Mouse (Mus musculus): Measurements from ENCODE around the gene Sort1.

Sort1 gene

DNA sequence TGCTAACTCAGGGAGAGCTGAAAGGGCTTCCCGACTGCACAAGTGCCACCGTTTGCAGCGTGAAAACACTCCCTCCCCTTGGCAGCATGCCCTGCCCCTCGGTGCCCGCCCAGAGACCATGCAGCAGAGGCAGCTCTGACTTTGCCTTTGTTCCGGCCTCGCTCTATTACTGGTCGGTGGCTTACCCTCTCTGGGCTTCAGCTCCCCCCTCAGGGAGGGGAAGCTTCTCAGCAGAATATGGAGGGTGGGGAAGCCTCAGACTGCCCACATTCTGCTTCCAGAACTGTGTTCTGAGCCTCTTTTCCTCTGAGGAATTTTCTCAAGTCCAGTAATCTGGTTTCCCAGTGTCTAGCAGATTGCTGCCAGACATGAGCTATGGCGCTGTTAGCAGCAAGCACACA lies 44.6 kb downstream of the Sort1 start:
- DNase-seq, result no peak

DNA sequence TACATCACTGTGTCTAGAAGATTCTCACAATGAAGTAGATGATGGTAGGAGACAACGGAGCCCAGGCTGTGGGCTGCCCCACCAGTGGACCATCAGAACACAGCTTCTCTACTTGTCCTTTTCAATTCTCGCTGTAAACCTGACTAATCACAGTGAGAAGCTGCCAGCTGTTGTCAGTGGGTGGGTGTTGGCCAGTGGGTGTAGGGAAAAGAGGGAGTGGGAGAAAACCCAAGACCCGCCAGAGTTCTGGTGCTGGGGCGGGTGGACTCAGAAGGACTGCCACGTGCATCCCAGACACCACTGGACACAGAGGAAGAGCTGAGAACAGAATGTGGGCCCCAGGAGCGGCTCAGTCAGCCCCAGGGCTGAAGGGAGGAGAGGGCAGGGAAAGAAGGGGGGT lies 46.9 kb downstream of the Sort1 start:
- no peak for DNase-seq

DNA sequence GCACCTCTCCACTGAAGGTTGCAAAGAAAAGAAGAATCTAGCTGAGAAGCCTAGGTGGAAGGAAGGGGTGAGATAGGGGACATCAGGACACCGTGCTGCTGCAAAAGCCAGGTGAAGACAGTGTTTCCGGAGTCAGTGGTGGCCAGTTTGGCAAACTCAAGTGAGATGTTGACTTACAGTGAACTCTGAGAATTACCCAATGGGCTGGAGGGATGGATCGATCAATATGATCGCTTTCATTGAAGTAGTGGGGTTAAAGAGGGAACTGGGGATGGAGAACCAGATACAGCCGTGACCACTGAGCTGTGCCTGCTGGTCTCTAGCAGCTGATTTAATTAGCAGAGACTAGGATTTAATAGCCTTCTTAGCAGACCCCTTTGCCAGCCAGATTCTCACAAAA lies 53.0 kb downstream of the Sort1 start:
- DNase-seq, result no peak

DNA sequence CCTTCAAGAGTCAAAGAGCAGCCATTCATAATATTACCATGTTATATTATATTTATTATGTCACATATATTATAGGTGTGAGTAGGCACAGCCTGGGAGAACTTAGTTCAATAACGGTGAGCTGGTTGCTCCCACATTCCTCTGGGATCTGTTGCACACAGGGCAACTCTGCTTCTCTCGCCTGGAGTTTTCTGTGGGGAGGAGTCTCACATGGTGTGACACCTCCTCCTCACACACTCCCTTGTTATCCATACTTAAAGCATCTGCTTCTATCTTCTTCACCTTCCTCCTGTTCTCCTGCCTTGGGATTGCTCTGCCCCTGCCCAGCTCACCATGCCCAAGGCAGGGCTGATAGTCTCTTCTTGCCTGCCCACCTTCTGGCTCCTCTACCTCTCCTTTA lies 57.2 kb downstream of the Sort1 start:
- DNase-seq, result no peak

DNA sequence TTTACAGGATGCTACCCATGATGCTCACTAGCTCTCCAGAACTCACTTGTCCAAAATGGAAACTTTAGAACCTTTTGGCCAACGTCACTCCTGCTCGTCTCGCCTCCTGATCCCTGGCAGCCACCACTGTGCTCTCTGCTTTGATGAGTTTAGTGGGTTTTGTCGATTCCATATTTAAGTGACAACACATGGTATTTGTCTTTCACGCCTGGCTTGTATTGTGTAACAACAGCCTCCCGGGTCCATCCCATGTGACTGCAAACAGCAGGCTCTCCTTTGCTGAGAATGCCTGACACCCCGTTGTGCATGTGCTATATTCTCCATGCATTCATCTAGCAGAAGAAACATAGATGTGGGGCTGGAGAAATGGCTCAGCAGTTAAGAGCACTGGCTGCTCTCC lies 58.3 kb downstream of the Sort1 start:
- no peak for DNase-seq

DNA sequence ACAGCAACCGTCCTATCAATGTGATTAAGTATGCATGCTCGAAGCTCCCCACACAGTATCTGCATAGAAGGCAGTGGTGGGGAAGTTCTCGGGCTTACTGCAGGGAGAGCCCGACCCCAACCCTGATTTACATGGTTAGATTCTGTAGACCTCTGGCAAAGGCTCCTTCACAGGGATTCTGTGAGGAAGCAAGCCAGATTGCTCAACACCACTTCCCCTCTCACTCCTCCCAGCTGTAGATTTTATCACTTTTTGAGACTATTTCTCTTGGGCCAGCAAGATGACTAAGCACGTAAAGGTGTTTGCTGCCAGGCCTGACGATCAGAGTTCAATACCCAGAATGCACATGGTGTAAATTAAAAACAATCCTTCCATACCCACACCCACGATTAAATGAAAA lies 62.0 kb downstream of the Sort1 start:
- no peak for DNase-seq

DNA sequence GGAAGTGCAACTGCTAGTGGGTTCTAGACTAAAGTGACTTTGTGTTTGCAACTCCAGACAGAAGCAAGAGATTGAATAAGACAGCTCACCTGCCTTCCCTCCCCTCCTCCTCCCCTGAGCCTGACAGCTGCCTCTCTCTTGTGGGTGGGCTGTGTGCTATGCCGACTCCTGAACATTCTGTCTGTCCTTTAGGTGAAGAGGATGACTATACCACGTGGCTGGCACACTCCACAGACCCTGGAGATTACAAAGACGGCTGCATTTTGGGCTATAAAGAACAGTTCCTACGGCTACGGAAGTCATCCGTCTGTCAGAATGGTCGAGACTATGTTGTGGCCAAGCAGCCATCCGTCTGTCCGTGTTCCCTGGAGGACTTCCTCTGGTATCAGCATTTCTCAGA lies 64.5 kb downstream of the Sort1 start:
- DNase-seq, result no peak

DNA sequence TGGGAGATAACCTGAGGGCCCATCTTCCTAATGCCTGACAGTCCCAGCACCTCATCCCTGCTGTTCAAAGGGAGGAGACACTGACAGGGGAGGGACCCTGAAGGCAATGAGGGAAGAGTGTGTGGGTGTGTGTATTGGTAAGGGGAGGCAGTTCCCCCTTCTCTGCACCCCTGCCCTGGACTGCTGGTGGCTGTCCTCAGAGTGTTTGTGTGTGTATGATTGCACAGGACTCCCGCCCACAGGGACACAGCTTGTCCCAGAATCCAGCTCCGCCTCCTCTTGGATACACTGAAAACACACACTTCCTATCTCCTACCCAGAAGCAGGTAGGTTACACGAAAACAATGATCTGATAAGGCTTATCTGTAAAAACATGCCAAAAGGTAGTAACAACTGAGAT lies 71.4 kb downstream of the Sort1 start:
- no peak for DNase-seq

DNA sequence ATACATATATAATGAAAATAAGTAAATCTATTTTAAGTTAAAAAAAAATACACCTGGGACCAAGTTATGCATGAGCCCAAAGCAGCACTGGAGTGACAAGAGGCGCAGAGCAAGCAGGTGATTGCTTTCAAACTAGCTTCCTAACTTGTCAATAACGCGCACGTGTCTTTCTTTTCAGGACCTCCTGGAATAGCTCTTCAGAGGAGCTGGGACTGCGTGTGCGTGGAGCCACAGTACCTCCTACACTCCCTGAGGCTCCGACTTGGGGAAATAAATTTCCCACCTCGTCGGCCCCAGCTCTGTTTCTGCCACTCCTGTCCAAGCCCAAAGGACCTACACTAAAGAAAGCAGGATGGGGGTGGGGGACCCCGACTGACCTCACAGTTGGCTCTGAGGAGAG lies 73.2 kb downstream of the Sort1 start:
- DNase-seq, result no peak

DNA sequence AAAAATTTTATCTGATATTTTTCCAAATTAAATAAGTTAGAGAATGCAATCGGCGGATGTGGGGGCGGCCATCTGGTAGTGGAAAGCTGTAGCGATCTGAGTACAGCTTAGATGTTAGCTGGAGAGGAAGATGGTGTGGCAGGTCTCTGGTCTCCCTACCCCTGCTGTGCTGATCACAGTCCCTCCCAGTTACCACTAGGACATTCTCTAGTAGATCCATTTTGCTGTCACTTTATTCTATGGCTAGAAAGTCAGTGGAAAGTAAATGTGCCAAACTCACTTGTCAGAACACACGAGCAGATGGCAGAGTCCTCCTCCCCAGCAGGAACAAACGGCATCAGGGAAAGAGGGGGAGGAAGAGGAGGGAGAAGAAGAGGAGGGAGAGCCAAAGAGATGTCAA lies 74.6 kb downstream of the Sort1 start:
- no peak for DNase-seq

DNA sequence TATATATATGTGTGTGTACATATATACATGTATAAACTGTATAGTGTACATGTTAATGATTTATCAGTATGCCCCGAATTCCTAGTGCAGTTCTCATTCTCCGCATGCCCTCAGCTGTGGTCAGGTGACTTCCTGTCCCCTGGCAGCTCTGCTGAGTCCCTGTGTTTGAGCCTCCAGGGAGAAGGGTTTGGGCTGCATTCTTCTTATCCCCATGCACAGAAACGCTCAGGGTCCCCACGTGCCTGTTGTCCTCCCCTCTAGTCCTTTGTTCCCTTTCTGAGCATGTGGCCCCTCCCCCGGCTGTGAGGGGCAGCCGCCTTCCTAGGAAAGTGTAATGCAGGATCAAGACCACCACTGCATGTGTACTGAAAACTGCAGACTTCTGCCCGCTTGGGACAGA lies 77.0 kb downstream of the Sort1 start:
- peak; percentile 74 for DNase-seq

DNA sequence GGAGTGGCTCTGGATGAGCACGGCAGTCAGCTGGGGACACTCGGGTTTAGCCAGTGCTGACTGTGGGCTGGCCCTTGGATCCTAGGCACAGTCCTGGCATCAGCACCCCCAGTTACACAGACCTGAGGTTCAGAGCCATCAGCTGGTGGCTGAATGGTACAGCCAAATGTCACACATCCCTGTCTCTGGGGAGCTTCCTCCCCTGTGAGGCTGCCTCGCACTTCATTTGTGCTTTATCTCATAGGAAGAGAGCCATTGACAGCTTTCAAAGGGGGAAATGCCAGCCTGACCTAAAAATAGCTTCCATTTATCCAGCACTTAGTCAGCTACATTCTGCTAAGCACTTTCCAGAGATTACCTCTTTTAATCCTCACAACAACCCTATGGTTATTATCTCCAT lies 79.7 kb downstream of the Sort1 start:
- DNase-seq, result no peak

DNA sequence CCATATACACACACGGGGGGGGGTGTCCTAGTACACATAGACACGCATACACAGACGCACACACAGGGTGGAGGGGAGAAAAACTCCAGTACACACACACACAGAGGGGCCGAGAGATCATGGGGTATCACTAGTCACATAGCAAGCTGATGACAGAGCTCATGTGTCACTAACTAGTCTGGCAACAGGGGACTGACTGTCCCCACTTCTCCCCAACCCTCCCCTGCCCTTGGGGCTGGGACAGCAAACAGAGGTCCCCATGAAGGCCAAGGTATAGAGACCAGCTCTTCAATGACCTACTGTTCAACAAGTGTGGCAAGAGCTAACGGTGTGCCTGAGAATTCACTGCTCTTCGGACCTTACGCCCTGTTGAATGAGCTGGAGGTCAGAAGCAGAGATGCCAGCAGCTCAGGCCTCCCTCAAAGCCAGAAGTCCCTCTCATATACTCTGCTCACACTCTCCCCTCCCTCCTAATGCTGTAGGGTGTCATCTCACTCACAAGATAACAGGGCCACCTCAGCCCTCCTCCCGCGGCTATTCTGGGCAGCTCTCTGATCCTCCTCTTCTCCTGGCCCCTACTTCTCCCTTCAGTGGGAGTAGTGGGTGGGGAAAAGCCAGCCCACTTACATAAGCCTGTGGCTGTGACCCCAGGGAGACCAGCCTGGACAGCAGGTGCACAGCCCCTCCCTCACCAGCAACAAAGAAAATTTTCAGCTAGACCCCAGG lies 80.6 kb downstream of the Sort1 start, which contains the start of gene Mybphl:
Mybphl (plus strand) TSS at position 642 of the 726 bp plus-strand sequence.
- DNase-seq, result no peak

DNA sequence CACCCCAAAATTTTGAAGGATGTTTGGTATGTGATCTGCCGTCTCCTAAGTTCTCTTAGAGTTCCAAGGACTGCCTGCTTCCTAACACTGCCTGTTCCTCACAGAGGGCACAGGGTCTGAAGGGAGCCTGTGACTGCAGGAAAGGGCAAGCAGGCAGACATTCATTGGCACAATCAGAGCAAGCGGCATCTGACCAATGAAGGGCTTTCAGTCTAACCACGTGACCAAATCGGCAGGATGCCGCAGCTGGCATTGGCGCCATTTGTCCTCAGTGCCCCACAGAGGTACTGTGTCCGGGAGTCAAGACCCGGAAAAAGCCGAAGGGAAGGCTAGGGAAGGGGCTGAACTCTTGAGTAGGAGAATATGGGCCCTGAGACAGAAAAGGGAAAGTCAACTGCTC lies 83.3 kb downstream of the Sort1 start:
- peak; percentile 41 for DNase-seq

DNA sequence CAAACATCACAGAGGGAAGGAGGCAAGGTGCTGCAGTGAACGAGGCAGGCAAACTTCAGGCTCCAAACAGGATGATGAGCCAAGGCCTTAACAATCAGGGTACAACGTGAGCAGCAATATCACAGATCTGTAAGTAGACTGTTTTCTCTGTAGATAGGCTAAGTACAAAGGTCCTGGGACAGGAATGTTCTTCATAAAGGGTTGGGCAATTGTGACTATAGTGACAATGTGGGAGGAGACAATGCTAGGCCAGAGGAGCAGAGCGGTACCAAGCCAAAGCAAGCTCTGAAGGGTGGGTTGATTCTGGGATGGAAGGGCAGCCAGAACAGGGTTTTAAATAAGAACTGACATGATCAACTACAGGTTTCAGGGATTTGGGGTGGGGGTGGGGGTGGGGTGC lies 83.9 kb downstream of the Sort1 start:
- DNase-seq, result no peak

DNA sequence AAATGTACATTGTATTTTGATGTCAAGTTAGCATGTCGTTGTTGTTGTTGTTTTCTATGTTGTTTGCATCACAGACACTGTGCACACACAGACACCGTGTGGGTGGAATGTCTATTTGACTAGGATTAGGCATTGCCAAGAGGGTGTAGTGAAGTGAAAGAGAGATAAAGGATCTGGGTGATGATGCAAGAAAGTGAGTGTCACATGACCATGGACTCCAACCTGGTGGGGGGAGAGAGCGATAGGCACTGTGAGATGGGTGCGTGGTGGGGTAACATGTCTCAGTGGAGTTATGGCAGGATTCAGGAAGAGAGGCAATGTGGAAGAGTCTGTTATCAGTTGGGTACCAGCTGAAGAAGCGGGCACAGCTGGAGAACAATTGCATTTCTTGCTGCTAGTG lies 84.8 kb downstream of the Sort1 start:
- DNase-seq, result no peak

DNA sequence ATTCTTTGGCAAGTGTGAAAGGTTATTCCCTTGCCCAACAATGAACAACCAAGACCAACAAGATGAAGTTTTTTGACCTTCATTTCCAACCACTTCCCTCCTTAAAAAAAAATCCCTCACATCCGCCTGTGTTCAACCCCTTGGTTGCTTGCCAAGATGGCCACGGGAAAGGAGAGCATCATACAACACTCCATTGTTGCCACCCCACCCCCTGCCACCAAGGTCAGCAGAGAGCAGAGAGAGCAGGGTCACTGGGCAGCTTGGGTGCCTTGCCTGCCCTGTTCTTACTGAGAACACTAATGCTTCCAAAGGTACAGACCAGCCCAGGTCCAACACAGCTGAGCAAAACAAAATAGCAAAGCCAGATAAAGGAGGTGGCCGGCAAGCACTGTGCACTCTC lies 88.4 kb downstream of the Sort1 start:
- DNase-seq, result no peak

DNA sequence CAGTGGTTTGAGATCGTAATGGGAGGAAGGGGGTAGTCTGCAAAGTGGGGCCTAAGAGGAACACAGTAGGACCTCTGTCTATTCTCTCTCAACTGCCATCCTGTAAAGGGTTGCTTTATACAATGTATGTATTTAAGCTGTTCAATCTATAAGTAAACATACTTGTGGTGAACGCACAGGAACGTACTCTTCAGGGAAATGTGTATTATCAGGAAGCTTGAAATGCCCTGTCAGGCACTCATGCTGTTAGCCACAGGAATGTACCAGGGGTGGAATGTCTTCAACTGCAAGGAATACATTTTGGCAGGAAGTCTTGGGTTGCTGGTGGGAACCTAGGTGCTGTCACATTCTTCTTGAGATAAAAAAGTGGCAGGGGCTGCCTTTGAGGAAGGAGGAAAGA lies 88.8 kb downstream of the Sort1 start:
- no peak for DNase-seq

DNA sequence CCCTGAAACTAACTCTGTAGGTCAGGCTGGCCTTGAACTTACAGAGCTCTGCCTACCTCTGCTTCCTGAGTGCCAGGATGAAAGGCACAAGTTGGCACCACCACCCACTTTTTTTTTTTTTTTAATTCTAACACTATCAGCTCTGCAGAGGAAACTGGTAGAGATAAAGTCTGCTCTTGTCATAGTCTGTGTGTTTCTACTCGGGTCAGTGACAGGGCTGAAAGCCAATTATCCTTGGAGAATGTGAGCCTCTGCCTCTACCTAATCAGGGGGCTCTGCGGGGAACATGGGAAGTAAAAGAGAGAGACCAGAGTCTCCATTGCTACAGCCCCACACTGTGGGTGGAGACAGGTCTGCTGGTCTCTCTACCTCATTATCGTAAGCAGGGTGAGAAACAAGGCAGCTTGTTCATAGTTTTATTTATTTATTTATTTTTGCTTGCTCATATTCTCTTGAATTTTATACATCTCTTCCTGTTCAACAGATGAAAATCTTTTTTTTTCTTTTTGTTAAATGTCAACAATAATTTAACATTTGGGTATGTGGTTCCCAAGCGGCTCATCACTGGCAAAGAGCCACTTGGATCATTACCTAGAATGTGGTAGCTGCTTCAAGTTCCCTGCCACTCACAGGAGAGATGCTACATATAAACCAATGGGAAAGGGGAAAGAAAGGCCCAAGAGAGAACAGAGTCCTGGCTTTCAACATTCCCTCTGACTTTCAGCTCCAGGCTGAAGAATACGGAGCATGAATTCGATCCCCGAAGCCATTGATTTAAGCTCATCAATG lies 95.2 kb downstream of the Sort1 start:
- no peak for DNase-seq

DNA sequence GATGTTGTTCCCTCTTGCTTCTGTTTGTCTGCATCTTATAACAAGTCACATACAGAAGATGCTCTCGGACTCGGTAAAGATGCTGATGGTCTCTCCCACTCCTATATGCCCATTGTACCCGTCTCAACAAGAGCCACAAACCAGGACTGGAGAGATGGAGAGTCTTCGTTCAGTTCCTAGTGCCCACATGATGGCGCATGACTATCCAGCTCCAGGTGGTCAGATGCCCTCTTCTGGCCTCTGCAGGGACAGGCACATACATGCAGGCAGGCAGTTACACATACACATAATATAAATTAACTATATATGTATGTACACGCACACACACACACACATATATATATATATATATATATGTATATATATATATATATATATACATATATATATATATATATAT lies 96.8 kb downstream of the Sort1 start:
- peak; percentile 44 for DNase-seq

DNA sequence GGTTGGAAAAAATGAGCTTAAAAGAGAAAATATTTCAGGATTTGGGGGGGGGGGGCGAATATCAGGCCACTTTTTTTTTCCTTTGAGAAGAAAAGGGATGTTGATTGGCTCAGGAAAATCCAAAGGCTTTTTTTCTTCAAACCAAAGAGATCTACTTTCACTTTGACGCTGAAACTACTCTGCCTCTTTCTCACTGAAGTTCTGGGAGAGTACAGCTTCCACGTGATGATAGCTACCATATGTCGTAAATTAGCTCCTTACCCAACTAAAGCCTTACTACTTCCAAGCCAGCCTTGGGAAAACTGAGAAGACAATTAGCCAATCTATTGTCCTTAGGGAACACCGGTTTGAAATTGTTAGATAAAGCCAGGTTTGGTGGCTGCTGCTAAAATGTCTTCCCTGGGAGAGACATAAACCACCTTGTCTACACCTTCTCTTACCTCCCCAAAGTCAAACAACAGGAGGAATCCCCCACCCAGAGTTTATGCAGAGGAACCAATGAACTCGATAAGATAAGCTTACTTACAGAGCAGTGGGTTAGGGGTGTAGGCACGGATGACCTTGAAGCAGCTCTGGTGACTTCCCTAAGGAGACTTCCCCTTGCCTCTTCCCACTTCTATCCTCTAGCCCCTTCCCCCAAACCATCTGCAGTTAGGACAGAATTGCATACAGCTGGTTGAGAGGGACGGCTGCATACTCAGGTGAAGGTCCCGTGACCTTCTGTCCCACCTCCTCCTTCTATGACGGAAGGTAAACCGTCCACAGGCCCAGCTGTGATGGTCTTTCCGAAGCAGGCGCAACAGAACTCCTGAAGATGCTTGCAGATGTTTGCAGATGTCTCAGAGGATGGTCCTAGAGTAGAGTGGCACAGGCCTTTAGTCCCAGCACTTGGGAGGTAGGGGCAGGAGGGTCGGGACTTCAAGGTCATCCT lies 98.3 kb downstream of the Sort1 start:
- DNase-seq, result peak; percentile 42

DNA sequence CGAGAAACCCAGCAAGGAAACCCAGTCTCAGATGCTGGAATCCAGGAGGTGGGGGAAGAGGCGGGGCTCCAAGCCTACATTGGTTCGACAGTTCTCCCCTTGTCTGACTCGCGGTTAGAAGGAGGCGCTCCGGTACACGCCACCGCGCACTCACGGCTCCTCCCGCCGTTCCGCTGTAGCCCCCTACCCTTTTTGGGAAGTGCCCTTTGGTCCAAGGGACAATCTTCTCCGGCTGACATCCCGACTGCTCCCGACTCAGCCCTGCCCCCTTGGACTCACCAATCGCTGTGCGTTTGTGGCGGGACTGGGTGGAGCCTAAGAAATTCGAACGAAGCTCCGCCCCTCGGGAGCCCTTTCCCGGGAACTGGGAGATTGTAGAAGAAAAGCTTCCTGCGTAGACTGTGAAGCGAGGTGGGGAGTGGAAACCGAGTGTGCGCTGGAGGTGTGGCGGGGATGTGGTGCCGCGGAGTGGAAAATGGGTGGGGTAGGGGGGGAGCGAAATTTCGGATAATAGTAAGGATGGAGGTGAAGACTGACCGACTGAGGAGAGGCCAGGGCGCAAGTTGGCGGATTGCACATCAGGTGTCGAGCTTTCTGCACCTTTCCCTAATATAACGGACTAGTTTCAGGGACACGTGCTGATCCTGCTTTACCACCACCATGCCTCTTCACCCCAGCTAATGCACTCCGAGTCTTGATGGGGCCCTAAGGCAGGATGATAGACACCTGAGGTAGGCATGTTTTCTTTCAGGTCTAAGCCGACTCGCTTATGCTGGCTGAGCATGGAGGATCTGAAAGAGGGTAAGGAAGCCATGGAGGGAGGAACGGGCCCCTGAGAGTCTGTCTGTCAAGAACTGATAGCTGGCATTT lies 99.8 kb downstream of the Sort1 start, which contains the start of gene Psrc1:
Psrc1 (plus strand) TSS at position 355 of the 870 bp plus-strand sequence.
- peak; percentile 97 for DNase-seq
